Mouse (Mus musculus): ENCODE measurements around the gene Sct. TPM values are rescaled to one million over a fixed set of nuclear protein-coding genes. Genes with fewer than 3 reads are reported as not detected.
A peak's percentile ranks its signal among the peaks of the same experiment; 100 is the strongest.

Sct gene
- total RNA-seq (2012; rRNA removed): 12.0 and 31.9 TPM in 2 replicates

DNA sequence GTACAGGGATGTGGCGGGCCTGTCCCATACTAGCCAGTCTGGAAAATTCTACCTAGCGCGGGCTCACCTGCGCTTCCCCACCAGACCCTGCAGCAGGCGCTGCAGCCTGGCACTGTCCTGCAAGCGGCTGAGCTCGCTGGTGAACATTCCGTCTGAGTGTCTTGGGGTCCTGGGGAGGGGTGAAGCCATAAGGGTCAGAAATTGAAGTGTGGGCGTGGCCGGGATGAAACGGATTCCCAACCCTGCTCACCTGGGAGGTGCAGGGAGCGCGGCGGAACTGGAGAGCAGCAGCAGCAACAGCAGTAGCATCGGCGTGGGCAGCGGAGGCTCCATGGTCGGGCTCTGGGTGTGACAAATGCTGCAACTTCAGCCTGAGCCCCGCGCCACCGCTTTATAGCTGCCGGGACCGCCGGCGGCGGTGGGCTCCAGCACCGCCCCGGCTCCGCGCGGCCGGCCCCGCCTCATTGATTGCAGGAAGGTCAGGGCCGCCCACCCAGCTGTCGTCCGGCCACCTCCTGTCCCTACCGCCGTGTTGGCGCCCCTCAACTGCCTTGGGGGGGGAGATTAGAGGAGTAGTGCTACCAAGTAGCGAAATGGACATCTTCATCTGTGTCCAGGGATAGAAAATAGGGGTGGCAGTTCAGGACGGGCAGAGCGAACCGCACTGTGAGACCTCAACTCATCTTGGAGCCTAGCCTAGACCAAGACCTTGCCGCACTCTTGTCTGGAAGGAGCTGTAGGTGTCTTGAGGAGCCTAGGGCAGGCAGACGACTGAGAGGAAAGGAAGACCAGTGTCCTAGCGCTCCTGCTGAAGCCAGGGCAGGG, at the start of gene Sct:
Gene Sct (minus strand): TSS at position 368 of the 825 bp plus-strand sequence.
- H3K4me3 ChIP-seq (ENCODE audit: insufficient read depth in 1 of 2, low read depth in 1 of 2, low read length in 2 of 2, poor library complexity in 1 of 2, severe bottlenecking in 1 of 2): peak within 1 kb of the TSS; percentile 58 to 80
- peaks cover 8 to 21% of the 10 kb centered on the region in 2 experiments for H3K4me1 ChIP-seq (ENCODE audit: control insufficient read depth in 2 of 2, insufficient read depth in 2 of 2, low read length in 2 of 2, poor library complexity in 1 of 2)
- H3K9me3 ChIP-seq (ENCODE audit: control insufficient read depth, insufficient read depth, low read depth, low read length): no peaks in the 10 kb centered on the region
- TF ChIP-seq CHD2 (IDR thresholded peaks at IDR 0.05; ENCODE audit: low read depth, low read length): no peak
- no peak for TF ChIP-seq ZNF384 (IDR thresholded peaks at IDR 0.05; ENCODE audit: low read depth, low read length)
- no peak for TF ChIP-seq MAFK (IDR thresholded peaks at IDR 0.05; ENCODE audit: insufficient read depth, low read depth, low read length)
- TF ChIP-seq HCFC1 (IDR thresholded peaks at IDR 0.05; ENCODE audit: borderline replicate concordance, insufficient read depth, low read length): no peak
- TF ChIP-seq ZC3H11A (IDR thresholded peaks at IDR 0.05; ENCODE audit: borderline replicate concordance, low read depth, low read length): no peak
- no peak for DNase-seq (ENCODE audit: low read depth, low spot score)
- peak within 1 kb of the TSS; percentile 19; the same call in 1 of the 2 replicates for H3K9ac ChIP-seq (ENCODE audit: insufficient read depth, low read depth, low read length, poor library complexity, severe bottlenecking)
- in situ Hi-C loops (cut with MboI; ENCODE audit: low sequenced_read_pairs in 2 of 2, unreplicated experiment in 2 of 2): no loop called here
- no peaks in the 10 kb centered on the region for H3K36me3 ChIP-seq (ENCODE audit: control insufficient read depth, insufficient read depth, low read length, poor library complexity, severe bottlenecking)
- no peak within 1 kb of the TSS for H3K27ac ChIP-seq (ENCODE audit: insufficient read depth, low read depth, low read length, poor library complexity, severe bottlenecking)

DNA sequence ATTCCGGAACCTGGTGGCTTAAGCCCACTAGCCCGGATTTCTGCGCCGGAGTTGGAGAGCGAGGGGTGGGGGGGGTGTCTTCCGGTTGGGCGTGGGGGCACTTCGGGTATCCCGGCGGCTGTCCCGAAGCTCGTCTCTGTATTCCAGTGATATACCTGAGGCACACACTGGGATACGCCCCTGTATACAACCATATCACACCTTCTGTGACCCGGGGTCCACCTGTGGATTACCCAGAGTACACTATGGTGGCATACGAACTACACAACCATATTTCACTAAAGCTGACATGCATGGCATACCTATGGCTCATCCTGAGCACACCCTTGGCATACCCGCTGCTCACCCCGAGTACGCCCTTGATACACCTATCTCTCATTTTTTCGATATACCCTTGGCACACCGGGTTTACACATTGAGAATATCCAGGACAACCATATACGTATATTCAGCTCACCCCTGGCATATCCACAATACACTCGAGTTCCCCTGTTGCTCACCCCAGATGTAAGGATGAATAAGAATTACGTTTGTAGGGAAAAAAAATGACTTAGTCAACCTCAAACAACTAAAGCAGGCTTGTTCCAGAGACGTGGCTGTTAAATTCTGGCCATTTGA, 49.5 kb upstream of the Sct start:
- H3K4me1 ChIP-seq (ENCODE audit: control insufficient read depth in 2 of 2, insufficient read depth in 2 of 2, low read length in 2 of 2, poor library complexity in 1 of 2): peaks cover 2 to 9% of the 10 kb centered on the region in 2 experiments; a peak in 2 of 4 replicates
- peak overlapping the region; percentile 76 to 84 for H3K4me3 ChIP-seq (ENCODE audit: insufficient read depth in 1 of 2, low read depth in 1 of 2, low read length in 2 of 2, poor library complexity in 1 of 2, severe bottlenecking in 1 of 2)
- H3K36me3 ChIP-seq (ENCODE audit: control insufficient read depth, insufficient read depth, low read length, poor library complexity, severe bottlenecking): peaks cover 23% of the 10 kb centered on the region; the same call in 1 of the 2 replicates
- H3K9me3 ChIP-seq (ENCODE audit: control insufficient read depth, insufficient read depth, low read depth, low read length): no peaks in the 10 kb centered on the region
- DNase-seq (ENCODE audit: low read depth, low spot score): no peak
- TF ChIP-seq ZC3H11A (IDR thresholded peaks at IDR 0.05; ENCODE audit: borderline replicate concordance, low read depth, low read length) (no peak), ZNF384 (IDR thresholded peaks at IDR 0.05; ENCODE audit: low read depth, low read length) (no peak), MAFK (IDR thresholded peaks at IDR 0.05; ENCODE audit: insufficient read depth, low read depth, low read length) (no peak), CHD2 (IDR thresholded peaks at IDR 0.05; ENCODE audit: low read depth, low read length) (no peak), HCFC1 (IDR thresholded peaks at IDR 0.05; ENCODE audit: borderline replicate concordance, insufficient read depth, low read length) (no peak)
- in situ Hi-C loops (cut with MboI; ENCODE audit: low sequenced_read_pairs in 2 of 2, unreplicated experiment in 2 of 2): no loop called here
- H3K9ac ChIP-seq (ENCODE audit: insufficient read depth, low read depth, low read length, poor library complexity, severe bottlenecking): peak overlapping the region; percentile 94
- peak overlapping the region; percentile 25; the same call in 1 of the 2 replicates for H3K27ac ChIP-seq (ENCODE audit: insufficient read depth, low read depth, low read length, poor library complexity, severe bottlenecking)

DNA sequence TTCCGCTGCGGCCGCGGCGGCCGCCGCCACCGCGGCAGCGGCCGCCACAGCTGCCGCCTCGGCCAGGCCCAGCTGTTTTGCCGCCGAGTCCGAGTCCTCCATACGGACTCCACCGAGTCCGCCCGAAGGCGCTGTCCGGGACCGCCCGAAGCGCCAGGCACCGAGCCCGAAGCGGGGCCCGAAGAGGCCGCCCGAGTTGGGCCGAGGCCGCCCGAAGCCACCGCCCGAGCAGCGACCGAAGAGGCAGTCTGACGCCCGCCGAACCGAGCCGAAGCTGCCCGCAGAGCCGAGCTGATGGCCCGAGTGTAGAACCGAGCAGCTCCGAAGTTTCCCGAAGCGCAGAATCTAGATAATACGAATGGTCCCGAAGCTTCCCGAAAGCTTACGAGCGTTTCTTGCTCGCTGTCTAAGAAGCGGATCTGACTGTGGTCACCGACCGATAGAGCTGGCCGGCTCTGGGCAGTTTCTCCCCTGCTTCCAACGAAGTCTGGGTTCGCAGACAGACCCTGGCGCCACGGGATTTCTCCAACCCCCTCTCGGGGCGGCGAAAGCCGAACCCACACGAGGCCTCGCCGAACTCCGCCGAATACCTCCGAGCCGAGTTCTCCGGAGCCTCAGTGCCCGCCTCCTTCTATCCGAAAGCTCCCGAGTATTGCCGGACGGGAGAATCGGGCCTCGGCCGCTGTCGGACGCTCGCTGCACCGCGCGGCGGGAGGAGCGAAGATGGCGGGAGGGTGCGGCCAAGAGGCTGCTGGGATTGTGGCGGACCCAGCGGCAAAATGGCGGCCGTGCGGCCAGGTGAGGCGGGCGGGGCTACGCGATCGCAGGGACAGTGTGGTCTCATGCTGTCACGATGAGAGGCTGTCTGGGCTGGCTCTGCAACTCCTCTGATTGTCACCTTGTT, 48.8 kb upstream of the Sct start, which contains the start of the genes Deaf1 and Tmem80:
Gene Deaf1 (minus strand): TSS at position 222 of the 904 bp plus-strand sequence.
Gene Tmem80 (plus strand): TSS at position 271 of the 904 bp plus-strand sequence.
- H3K9ac ChIP-seq (ENCODE audit: insufficient read depth, low read depth, low read length, poor library complexity, severe bottlenecking): peak within 1 kb of the TSS; percentile 94
- in situ Hi-C loops (cut with MboI; ENCODE audit: low sequenced_read_pairs in 2 of 2, unreplicated experiment in 2 of 2): no loop called here
- H3K4me3 ChIP-seq (ENCODE audit: insufficient read depth in 1 of 2, low read depth in 1 of 2, low read length in 2 of 2, poor library complexity in 1 of 2, severe bottlenecking in 1 of 2): peak within 1 kb of the TSS; percentile 76 to 84
- peak; percentile 64 for DNase-seq (ENCODE audit: low read depth, low spot score)
- peaks cover 2 to 9% of the 10 kb centered on the region in 2 experiments; a peak in 2 of 4 replicates for H3K4me1 ChIP-seq (ENCODE audit: control insufficient read depth in 2 of 2, insufficient read depth in 2 of 2, low read length in 2 of 2, poor library complexity in 1 of 2)
- H3K9me3 ChIP-seq (ENCODE audit: control insufficient read depth, insufficient read depth, low read depth, low read length): no peaks in the 10 kb centered on the region
- peaks cover 30% of the 10 kb centered on the region; the same call in 1 of the 2 replicates for H3K36me3 ChIP-seq (ENCODE audit: control insufficient read depth, insufficient read depth, low read length, poor library complexity, severe bottlenecking)
- TF ChIP-seq ZC3H11A (IDR thresholded peaks at IDR 0.05; ENCODE audit: borderline replicate concordance, low read depth, low read length): no peak
- peak within 1 kb of the TSS; percentile 25; the same call in 1 of the 2 replicates for H3K27ac ChIP-seq (ENCODE audit: insufficient read depth, low read depth, low read length, poor library complexity, severe bottlenecking)
